Mouse (Mus musculus) frontal cortex, adult (tissue): Measurements from ENCODE around the gene Per2.
"Not testable (repeated sequence)": the region's sequence is repeated elsewhere in the genome, so short reads cannot be mapped to it uniquely, and the experiment has no call there.

Experiments used
- ATAC-seq: cut with Nextera tagmentation; 2 replicates; pipeline ENCODE4 v1.9.2; 2017; ENCODE audit warnings: mild to moderate bottlenecking, moderate library complexity, mixed read lengths; ENCODE audit not compliant: low TSS enrichment

The Per2 gene

GRCm38 (mm10) chr1:91459059-91459809, at the start of gene Per2:
TSS of gene Per2 (minus strand) at chr1:91459324.
- ATAC-seq, result peak; percentile 74

- no peak for ATAC-seq
Measured at GRCm38 (mm10) chr1:91504615-91505014, 45.5 kb upstream of the Per2 start.

DNA sequence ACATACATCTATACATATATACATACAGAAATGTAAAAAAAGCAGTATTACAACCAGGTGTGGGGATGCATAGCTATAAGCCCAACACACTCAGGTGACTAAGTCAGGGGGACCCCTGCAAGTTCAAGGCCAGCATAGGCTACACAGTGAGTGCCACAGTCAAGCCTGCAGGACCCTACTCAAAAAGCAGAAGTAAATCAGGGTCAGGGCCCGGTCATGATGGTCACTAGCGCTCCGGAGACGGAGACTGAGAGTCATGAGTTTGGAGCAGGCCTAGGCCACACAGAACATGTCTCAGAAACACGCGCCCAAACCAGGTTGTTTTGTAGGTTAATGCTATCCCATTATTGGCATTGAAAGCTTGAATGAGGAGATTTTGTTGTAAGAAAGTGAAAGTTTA, 39.5 kb upstream of the Per2 start:
- no peak for ATAC-seq

GRCm38 (mm10) chr1:91495321-91495720, 36.2 kb upstream of the Per2 start:
- no peak for ATAC-seq

- ATAC-seq, result peak; percentile 99
Measured at GRCm38 (mm10) chr1:91494457-91495140, 35.5 kb upstream of the Per2 start, which contains the start of gene Traf3ip1. TSS of gene Traf3ip1 (plus strand) at chr1:91494647.

- peak; percentile 6 for ATAC-seq
Measured at GRCm38 (mm10) chr1:91493938-91494337, 34.8 kb upstream of the Per2 start.

DNA sequence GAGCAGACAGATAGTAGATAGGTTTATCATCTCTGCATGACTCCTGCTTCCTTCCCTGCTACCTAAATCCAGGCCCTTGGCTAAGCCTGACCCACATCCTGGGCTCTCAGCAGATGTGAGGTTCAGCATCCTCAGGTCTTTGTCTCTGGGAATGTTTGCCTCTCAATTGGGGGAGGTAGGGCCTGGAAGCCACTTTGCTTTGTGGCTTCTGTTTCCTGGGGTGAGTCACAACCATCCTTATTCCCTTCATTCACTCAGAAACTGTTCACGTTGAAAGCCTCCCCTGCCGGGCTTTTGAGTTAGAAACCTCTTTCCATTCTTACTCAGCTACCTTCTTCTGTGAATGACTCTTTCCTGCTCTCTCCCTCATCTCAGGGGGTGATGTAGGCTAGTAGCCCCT, 33.6 kb upstream of the Per2 start:
- ATAC-seq, result no peak

DNA sequence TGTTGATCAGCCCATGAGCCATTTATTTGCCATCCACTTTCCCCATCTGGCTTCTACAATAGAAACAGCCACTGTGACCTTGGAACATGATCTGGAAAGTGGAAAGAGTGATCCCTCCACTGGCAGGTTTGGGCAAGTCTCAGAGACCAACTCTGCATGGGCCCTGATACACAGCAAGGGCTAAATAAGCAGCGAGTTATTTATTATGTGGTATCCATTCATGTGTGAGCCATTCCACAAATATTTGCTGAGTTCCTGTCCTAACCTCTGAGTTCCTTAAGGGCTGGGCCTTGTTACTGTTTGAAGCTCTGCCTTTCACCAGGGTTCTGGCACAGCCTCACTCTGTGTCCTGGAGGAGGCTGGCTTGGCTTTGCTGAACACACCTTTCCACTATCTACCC, 31.2 kb upstream of the Per2 start:
- no peak for ATAC-seq

DNA sequence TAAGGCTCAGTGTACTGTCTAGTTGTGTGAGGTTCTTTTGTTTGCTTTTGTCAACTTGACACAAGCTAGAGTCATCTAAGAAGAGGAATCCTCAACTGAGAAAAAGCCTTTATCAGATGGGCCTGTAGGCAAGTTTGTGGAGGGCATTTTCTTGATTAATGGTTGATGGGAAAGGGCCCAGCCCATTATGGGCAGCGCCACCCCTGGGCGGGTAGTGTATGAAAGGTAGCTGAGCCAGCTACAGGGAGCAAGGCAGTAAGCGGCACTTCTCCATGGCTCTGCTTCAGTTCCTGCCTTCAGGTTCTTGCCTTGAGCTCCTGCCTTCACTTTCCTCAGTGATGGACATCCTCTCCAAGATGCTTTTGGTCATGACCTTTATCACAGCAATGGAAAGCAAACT, 27.0 kb upstream of the Per2 start:
- no peak for ATAC-seq

- ATAC-seq, result no peak
Measured at GRCm38 (mm10) chr1:91485422-91485821, 26.3 kb upstream of the Per2 start.

GRCm38 (mm10) chr1:91484011-91484346, 24.9 kb upstream of the Per2 start:
- no peak for ATAC-seq

DNA sequence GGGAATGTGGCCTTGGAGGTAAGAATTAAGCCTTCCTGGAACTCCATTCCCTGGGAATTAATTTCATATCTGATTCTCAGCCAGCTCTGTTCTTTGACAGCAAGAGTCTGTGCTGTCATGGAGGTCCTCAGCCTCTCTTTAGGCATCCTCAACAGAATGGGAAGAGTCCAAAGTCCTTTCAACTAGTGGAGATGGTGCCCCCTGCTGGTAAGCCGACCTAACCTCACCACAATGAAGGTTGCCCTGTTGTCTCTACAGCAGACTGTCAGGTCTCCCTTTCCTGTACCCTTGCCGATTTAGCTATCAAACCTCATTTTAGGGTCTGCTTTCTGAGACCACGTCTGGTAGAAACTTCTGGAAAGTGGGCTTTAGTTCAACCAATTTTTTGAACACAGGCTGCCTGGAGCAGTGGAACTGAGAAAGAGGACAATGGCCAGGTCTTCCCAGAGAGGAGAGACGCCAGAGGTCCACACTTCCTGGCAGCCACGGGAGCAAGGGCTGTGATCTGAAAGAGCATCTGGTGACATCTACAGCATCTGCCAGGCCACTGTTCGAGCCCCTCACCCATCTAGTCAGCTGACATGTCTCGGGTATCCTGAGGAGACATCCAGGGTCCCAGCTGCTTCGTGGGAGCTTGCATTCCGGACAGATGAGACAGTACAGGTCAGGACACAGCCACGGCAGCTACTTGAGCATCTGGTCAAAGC, 24.3 kb upstream of the Per2 start:
- ATAC-seq, result peak; percentile 92

GRCm38 (mm10) chr1:91482616-91483211, 23.6 kb upstream of the Per2 start:
- ATAC-seq, result no peak

- ATAC-seq, result no peak
Measured at GRCm38 (mm10) chr1:91478958-91479357, 19.8 kb upstream of the Per2 start.

DNA sequence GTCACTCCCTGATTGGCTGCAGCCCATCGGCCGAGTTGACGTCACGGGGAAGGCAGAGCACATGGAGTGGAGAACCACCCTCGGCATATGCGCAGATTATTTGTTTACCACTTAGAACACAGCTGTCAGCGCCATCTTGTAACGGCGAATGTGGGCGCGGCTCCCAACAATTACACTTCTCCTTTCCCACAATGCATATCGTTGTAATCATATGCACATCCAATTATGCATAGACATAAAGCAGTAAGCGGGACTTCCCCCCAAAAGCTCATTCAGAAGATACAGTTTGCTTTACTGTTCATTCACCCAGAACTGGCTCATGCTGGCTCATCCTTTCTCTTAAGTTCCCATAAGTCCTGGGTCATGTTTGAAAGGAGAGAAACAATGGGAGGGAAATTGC, 19.0 kb upstream of the Per2 start:
- not testable (repeated sequence) for ATAC-seq

GRCm38 (mm10) chr1:91469888-91470419, 10.8 kb upstream of the Per2 start:
- no peak for ATAC-seq

GRCm38 (mm10) chr1:91466186-91466585, 7.1 kb upstream of the Per2 start:
- ATAC-seq, result no peak

- no peak for ATAC-seq
Measured at GRCm38 (mm10) chr1:91465244-91465643, 6.1 kb upstream of the Per2 start.

DNA sequence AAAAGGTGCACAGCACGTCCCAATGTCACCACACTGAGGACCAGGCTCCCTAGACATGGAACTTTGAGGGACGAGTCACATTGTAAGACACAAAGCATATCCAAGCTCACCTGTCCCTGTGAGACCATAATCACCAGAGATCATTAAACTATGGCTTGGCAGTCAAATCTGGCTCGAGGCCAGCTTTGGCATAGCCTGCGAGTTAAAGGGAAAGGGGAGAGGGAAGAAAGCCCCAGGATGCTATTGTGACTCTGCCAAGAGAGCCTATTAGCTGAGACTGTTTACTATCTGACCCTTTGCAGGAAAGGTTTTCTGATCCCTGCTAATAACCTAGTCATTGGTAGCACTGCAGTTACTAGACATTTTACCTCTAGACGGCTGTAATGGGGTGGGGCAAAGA, 5.3 kb upstream of the Per2 start:
- no peak for ATAC-seq

DNA sequence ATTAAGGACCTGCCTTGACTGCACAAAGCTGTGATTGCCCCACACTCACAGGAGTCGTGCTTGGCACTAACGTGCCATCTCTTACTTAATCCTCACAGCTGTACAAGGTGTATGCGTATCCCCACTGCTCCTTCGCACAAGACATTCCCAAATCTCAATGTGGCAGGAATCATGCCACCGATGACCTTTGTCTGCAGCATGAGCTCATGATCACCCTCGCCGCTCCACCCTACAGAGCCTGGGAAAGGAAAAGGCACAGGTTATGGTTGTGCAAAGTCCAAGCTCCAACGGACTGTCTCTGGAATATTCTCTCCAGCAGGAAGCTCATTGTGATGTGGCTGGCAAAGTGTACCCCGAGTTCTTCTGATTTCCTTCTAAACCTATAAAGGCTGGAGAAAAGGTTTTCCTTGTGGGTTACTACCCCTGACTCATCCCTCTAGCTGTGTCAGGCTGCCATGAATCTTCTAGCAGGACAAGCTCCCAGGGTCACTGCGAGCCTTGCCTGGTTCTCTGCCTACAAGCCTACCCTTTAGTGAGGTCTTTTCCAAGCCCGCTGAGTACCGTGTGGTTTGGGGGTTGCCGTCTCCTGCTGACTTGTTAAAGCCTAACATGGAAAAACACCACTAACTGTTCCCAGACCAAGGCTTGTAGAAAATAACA, 4.3 kb upstream of the Per2 start:
- no peak for ATAC-seq

DNA sequence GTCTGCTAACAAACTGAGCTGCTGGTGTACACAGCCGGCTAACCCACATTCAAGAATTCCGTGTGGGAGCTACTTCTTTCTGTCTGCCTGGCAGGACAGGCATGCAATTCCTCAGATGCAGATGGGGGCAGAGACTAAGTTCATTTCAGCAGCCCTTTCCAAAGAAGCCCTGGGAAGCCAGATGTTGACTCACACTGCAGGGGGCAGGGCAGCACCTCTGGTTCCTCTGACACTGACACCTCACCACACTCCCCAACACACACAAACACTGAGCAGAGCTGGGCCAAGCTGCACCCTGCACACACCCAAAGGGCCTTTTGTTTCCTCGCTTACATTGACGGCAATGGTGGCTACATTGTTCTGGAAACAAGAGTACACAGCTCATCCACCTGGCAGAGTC, 1.4 kb upstream of the Per2 start:
- no peak for ATAC-seq

GRCm38 (mm10) chr1:91460069-91460468, 945 bp upstream of the Per2 start:
- no peak for ATAC-seq
